Mouse (Mus musculus) frontal cortex, postnatal 10 days (tissue): ENCODE results near the gene Nup88.
A peak's percentile ranks its signal among the peaks of the same experiment; 100 is the strongest.

Experiments
- DNase-seq, 2 experiments: peaks; one replicate each; pipeline ENCODE4 v3.0.0; 2022; ENCODE audit warnings: low spot score in 2 of 2, mixed read lengths in 1 of 2

Gene Nup88

DNA sequence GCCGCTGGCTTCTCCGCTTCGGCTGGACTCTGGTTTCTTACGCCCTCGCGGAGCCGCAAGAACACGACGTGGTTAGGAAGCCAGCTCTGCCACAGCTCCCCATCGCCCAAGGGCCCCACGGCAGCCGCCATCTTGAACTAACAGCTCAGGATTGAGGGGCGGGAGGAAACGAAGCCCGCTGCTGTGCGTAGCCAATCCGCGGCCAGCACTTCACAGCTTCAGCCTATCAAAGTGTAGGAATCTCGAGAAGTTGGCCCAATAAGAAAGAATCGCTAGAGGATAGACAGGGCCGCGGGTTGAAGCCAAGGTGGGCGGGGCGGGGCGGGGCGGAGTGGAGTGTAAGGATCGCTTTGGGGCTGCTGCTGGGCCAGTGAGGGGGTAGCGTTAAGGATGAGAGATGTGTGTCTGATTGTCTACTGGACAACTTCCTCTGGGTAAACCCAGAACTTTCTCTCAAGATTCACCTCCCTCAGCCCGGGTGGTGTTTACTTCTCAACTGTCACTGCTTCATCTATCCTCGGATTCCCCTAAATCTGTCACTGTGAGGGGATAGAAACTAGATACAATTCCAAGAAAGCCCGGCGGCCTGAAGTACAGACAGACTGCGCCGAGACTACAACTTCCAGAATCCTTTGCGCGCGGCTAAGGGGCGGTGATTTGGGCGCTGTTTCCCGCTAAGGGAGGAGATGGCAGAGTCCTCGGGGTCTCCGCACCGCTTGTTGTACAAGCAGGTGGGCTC lies at the start of gene Nup88, which contains the start of gene Rpain:
TSS of gene Nup88 (minus strand) at position 153 of the 739 bp plus-strand sequence.
TSS of gene Rpain (plus strand) at position 393 of the 739 bp plus-strand sequence.
- peak; percentile 91 to 92 for DNase-seq

GRCm38 (mm10) chr11:71018416-71019200 lies 48.8 kb upstream of the Nup88 start:
- no peak for DNase-seq

- DNase-seq = no peak
Observed at GRCm38 (mm10) chr11:71017051-71017450, 47.3 kb upstream of the Nup88 start.

GRCm38 (mm10) chr11:71012743-71013142 lies 43.0 kb upstream of the Nup88 start:
- no peak for DNase-seq

- DNase-seq = no peak
Observed at GRCm38 (mm10) chr11:71008321-71008720, 38.5 kb upstream of the Nup88 start.

GRCm38 (mm10) chr11:71007831-71008230 lies 38.1 kb upstream of the Nup88 start:
- DNase-seq = no peak

DNA sequence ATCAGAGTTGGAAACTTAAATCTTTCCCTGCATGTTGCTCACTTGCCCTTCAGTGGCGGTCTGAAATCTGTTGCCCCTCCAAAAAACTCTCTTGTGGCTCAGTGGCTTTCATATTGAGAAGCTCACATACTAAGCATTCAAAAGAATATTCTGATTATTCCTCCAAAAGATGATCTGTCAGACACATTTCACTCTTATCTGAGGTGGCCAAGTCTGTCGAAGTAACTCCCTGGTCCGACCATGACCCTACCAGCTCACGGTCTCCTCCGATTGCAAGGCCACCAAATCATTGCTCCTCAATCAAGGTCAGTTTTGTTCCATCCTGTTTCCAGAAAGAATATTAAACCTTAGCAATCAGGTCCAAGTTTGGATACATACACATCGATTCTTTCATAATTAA lies 37.3 kb upstream of the Nup88 start:
- DNase-seq = no peak

DNA sequence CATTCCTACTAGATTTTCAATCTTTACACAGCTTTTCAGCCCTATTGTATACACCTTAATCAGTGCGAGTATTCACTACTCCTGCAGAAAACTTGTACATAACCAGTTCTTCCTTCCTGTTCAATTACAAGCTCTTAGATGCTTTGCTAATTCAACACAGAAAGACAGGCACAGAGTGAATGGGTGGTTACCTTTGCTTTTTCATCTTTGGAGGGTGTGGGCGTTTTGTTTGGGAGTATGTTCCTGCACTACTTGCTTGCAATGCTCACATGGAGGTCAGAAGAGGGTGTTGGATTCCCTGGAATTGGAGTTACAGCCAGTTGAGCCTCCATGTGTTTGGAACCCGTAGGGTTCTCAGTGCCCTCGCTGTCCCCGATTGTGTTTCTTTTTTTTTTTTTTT lies 35.3 kb upstream of the Nup88 start:
- DNase-seq = no peak

DNA sequence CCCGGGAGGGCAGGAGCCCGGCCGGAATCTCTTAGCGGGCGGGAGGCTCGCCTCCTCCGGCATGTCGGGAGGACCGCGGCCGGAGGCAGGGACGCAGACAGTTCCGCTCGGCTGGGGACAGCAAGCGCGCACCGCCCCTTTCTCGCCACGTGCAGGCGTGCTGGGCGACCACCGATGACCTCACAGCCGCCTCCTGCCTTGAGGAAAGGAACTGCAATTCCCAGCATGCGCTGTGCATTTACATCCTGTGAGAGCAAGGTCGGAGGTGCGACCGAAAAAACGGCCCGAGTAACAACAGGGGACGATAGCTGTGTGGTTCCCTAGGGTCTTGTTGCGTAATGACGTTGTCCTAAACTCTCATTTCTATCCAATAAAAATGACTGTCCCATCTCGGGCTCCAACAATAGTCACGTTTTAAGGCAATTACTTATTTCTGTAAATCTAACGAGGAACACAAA lies 34.6 kb upstream of the Nup88 start, which contains the start of gene Dhx33:
TSS of gene Dhx33 (minus strand) at position 122 of the 458 bp plus-strand sequence.
- peak; percentile 95 to 96 for DNase-seq

DNA sequence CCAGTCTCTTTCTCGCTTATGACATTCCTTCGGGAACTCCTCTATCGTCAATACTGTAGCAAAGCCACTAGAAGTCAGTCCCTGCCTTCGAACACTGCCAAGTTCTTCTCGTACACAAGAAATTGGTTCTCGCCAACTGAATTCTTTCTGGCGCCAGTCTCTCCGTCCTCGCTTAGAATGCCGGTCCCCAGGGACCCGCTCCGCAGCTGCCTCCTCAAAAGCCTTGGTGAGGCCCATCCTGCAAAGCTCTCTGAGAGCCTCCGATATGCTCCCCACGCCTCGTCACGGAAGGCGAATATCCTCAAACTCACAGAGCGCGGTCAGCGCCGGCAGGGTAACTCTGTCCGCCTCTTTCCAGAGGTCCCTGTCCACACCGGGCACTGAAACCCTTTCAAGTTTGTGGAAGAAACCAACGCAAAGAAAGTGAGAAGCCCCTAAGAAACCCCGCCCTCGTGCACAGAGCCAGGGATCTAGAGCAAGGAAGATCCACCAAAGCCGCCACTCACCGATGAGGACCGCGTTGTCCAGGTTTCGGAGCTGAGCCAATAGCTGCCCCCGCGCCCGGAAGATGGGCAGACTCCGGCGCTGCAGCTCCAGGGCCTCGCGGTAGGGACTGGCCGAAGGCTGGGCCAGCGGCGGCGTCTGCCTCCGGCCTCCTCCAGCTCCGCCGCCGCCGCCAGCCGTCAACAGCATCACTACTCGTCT lies 34.0 kb upstream of the Nup88 start:
- DNase-seq = no peak

DNA sequence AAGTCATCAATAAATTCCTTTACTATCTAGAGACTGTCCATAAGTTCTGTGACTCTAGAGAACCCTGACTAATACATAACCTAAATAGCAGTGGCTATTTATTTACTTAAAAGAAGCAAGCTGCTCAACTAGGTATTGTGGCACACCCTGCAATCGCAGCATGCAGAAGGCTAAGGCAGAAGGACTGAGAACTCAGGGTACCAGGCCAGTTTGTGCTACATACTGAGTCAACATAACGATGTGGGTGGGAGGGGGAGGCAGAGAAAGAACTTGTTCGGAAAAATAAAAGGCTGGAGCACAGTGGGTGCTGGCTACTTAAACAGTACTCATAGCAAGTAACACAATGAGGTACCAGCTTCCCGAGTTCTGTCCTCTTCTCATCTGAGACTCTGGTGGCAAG lies 31.4 kb upstream of the Nup88 start:
- DNase-seq = no peak

DNA sequence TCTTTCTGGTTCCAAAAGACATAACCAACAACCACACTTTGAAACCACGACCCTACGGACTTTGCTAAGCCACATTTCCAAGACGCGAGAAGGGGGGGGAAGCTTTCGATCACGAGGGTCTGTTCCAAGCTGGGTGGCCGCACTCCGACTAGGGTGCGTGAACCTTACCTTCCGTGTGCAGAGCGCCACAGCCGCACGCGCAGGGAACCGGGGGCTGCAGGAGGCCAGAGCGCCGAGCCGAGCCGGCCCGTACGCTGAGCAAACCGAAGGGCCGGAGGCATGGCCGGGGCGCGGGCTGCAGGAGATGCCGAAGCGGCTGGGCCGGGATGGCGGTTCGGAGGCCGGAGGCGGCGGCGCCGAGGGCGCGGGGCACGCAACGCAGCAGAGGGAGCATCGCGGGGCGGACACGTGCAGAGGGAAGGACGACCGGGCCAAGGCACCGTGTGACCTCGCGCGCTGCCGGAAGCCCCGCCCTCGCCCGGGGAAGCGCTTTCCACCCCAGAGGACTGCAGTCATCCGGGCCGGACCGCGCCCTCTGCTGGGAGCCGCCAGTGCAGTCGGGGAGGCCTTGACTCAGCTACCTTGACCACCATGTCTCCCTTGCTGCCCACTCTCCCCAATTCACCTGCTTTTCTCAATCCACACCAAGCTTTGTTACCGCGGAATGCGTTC lies 12.9 kb upstream of the Nup88 start, which contains the start of gene C1qbp:
TSS of gene C1qbp (minus strand) at position 470 of the 672 bp plus-strand sequence.
- peak; percentile 86 to 92 for DNase-seq

- no peak for DNase-seq
Observed at GRCm38 (mm10) chr11:70982030-70982429, 12.3 kb upstream of the Nup88 start.

GRCm38 (mm10) chr11:70980751-70981510 lies 11.2 kb upstream of the Nup88 start:
- DNase-seq = no peak

DNA sequence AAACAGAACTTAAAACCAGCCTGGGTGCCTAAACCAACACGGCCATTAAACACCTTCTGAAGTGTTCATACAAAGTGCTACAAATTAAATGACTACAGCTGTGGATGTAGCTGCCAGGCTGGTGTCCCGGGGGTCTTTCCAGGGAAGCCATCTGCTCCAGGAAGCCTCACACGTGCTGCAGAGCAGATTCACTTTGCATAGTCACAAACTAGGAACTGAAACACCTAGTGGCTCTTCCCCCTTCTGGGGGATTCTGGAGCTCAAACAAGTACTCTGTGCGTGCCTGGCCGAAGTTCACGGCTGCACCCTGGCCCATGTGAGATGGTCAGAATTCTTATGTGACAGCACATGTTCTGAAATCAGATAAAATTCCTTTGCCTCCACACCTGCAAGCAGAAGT lies 10.5 kb upstream of the Nup88 start:
- no peak for DNase-seq

DNA sequence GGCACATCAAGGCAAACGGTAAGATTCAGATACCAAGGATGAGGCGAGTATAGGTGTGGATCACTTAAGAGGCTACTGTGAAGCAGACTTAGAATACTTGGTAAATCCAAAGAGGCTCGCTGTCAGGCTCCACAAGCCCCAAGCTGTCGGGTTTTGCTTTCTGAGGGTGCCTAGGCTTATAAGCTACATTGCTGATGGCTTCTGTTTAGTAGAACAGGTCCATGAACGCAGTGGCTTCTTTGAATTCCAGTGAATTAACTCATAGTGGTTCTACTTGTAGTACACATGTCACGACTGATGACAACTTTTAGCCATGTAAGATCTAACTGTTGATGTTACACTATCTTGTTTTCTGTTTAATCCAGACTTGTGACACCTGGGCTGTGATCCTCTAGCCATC lies 7.5 kb upstream of the Nup88 start:
- no peak for DNase-seq

GRCm38 (mm10) chr11:70975193-70975592 lies 5.4 kb upstream of the Nup88 start:
- no peak for DNase-seq

DNA sequence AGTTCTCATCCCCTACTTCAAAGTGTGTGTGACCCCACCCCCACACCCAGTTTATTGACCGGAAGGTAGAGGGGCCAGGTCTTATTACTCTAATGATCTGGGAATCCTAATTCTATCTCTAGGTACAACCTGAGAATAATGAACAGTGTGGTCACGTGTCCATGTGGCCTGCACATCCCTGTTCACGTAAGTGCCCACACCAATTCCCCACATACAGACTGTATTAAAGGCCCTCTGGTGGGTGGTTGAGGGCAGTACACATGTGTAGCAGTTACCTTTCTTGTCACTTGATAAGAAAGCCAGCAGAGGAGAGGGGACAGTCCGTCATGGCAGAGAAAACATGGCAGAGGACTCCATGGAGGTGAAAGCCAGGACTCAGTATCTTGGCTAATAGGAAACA lies 4.2 kb upstream of the Nup88 start:
- DNase-seq = no peak

- no peak for DNase-seq
Observed at GRCm38 (mm10) chr11:70972586-70972985, 2.8 kb upstream of the Nup88 start.
